Mouse (Mus musculus) kidney, adult 18-20 months (tissue): Measurements from ENCODE around the gene Crtap.
"Not testable (repeated sequence)": the region's sequence is repeated elsewhere in the genome, so short reads cannot be mapped to it uniquely, and the experiment has no call there.

Experiments used
- DNase-seq: peaks from one replicate; pipeline ENCODE4 v3.0.0; 2021

The Crtap gene

GRCm38 (mm10) chr9:114394677-114395076 is 4.2 kb upstream of the Crtap start:
- no peak for DNase-seq

GRCm38 (mm10) chr9:114394136-114394535 is 3.7 kb upstream of the Crtap start:
- DNase-seq = not testable (repeated sequence)

- no peak for DNase-seq
These were observed 237 bp upstream of the Crtap start for GRCm38 (mm10) chr9:114390749-114391075.

- DNase-seq = no peak
These were observed 1.0 kb downstream of the Crtap start for GRCm38 (mm10) chr9:114389371-114389904.

GRCm38 (mm10) chr9:114388701-114389370 is 1.6 kb downstream of the Crtap start:
- DNase-seq = no peak

GRCm38 (mm10) chr9:114388288-114388687 is 2.2 kb downstream of the Crtap start:
- DNase-seq = no peak

- DNase-seq = no peak
These were observed 3.4 kb downstream of the Crtap start for GRCm38 (mm10) chr9:114387086-114387485.

GRCm38 (mm10) chr9:114385160-114385559 is 5.3 kb downstream of the Crtap start:
- no peak for DNase-seq

GRCm38 (mm10) chr9:114384691-114385090 is 5.8 kb downstream of the Crtap start:
- DNase-seq = no peak

GRCm38 (mm10) chr9:114382936-114383710 is 7.4 kb downstream of the Crtap start:
- peak; percentile 34 for DNase-seq

- peak; percentile 48 for DNase-seq
These were observed 9.4 kb downstream of the Crtap start for GRCm38 (mm10) chr9:114380881-114381733.

GRCm38 (mm10) chr9:114379871-114380270 is 10.6 kb downstream of the Crtap start:
- DNase-seq = no peak

- no peak for DNase-seq
These were observed 13.3 kb downstream of the Crtap start for GRCm38 (mm10) chr9:114377168-114377567.

- DNase-seq = no peak
These were observed 15.1 kb downstream of the Crtap start for GRCm38 (mm10) chr9:114375276-114375962.

- not testable (repeated sequence) for DNase-seq
These were observed 18.8 kb downstream of the Crtap start for GRCm38 (mm10) chr9:114371717-114372116.

- not testable (repeated sequence) for DNase-seq
These were observed 21.1 kb downstream of the Crtap start for GRCm38 (mm10) chr9:114369389-114369788.

GRCm38 (mm10) chr9:114368471-114368858 is 22.0 kb downstream of the Crtap start:
- DNase-seq = no peak

GRCm38 (mm10) chr9:114367783-114368470 is 22.5 kb downstream of the Crtap start:
- peak; percentile 88 for DNase-seq

- DNase-seq = not testable (repeated sequence)
These were observed 60.6 kb downstream of the Crtap start, which contains the start of gene Bcl2a1c for GRCm38 (mm10) chr9:114329855-114330254. TSS of gene Bcl2a1c (plus strand) at chr9:114330135.

- not testable (repeated sequence) for DNase-seq
These were observed 62.1 kb downstream of the Crtap start for GRCm38 (mm10) chr9:114328332-114328731.

- DNase-seq = no peak
These were observed 64.3 kb downstream of the Crtap start for GRCm38 (mm10) chr9:114326011-114326748.
